Mouse (Mus musculus) midbrain, embryonic 10.5 days (tissue): ENCODE results near the gene Krtap4-16. TPM values are rescaled to one million over a fixed set of nuclear protein-coding genes. Genes with fewer than 3 reads are reported as not detected.

Source experiments
- polyA plus RNA-seq: library from polyadenylated mRNA; unstranded; fragments of >200 nt; fragmentation: Nextera tagmentation; extraction: Ambion mirVana; gene quantifications from 2 replicates; pipeline ENCODE4 v1.2.1, GENCODE M21; 2016

Gene Krtap4-16
- polyA plus RNA-seq, 1 experiment from 2014 or later = not detected

Other genes starting within 250 kb of the Krtap4-16 start
- gene Gm11938, start 248.3 kb downstream of the Krtap4-16 start, polyA plus RNA-seq = not detected in 2 replicates
- not detected in 2 replicates for gene Gm11937, start 241.4 kb downstream of the Krtap4-16 start, polyA plus RNA-seq
- gene Krtap2-4, start 236.8 kb downstream of the Krtap4-16 start, polyA plus RNA-seq = not detected in 2 replicates
- gene Gm11562, start 231.2 kb downstream of the Krtap4-16 start, polyA plus RNA-seq = not detected in 2 replicates
- gene Krtap4-1, start 223.4 kb downstream of the Krtap4-16 start, polyA plus RNA-seq = not detected in 2 replicates
- gene Krtap4-2, start 216.5 kb downstream of the Krtap4-16 start, polyA plus RNA-seq = not detected in 2 replicates
- not detected in 2 replicates for gene Krtap4-7, start 207.5 kb downstream of the Krtap4-16 start, polyA plus RNA-seq
- gene Gm11555, start 201.4 kb downstream of the Krtap4-16 start, polyA plus RNA-seq = not detected in 2 replicates
- gene Gm11563, start 192.6 kb downstream of the Krtap4-16 start, polyA plus RNA-seq = not detected in 2 replicates
- gene Krtap4-6, start 185.6 kb downstream of the Krtap4-16 start, polyA plus RNA-seq = not detected in 2 replicates
- not detected in 2 replicates for gene Gm14190, start 160.9 kb downstream of the Krtap4-16 start, polyA plus RNA-seq
- gene Gm14180, start 117.3 kb downstream of the Krtap4-16 start, polyA plus RNA-seq = not detected in 2 replicates
- gene Gm11595, start 78.7 kb downstream of the Krtap4-16 start, polyA plus RNA-seq = not detected in 2 replicates
- not detected in 2 replicates for gene Krtap4-8, start 70.9 kb downstream of the Krtap4-16 start, polyA plus RNA-seq
- not detected in 2 replicates for gene Krtap4-9, start 66.4 kb downstream of the Krtap4-16 start, polyA plus RNA-seq
- not detected in 2 replicates for gene Gm11596, start 58.1 kb downstream of the Krtap4-16 start, polyA plus RNA-seq
- gene Gm11569, start 52.7 kb downstream of the Krtap4-16 start, polyA plus RNA-seq = not detected in 2 replicates
- not detected in 2 replicates for gene Gm11554, start 47.2 kb downstream of the Krtap4-16 start, polyA plus RNA-seq
- not detected in 2 replicates for gene Krtap4-13, start 41.7 kb downstream of the Krtap4-16 start, polyA plus RNA-seq
- gene Gm11564, start 35.9 kb downstream of the Krtap4-16 start, polyA plus RNA-seq = not detected in 2 replicates
- not detected in 2 replicates for gene 2300003K06Rik, start 13.5 kb downstream of the Krtap4-16 start, polyA plus RNA-seq
- gene Gm11568, start 6.3 kb upstream of the Krtap4-16 start, polyA plus RNA-seq = not detected in 2 replicates
- not detected in 2 replicates for gene Gm11559, start 12.9 kb upstream of the Krtap4-16 start, polyA plus RNA-seq
- gene Krtap9-1, start 21.8 kb upstream of the Krtap4-16 start, polyA plus RNA-seq = not detected in 2 replicates
- gene Gm11567, start 27.6 kb upstream of the Krtap4-16 start, polyA plus RNA-seq = not detected in 2 replicates
- gene Krtap31-1, start 56.3 kb upstream of the Krtap4-16 start, polyA plus RNA-seq = not detected in 2 replicates
- gene Gm11565, start 63.1 kb upstream of the Krtap4-16 start, polyA plus RNA-seq = not detected in 2 replicates
- gene Krtap31-2, start 84.7 kb upstream of the Krtap4-16 start, polyA plus RNA-seq = not detected in 2 replicates
- gene Krtap9-5, start 96.9 kb upstream of the Krtap4-16 start, polyA plus RNA-seq = not detected in 2 replicates
- gene Krtap29-1, start 127.4 kb upstream of the Krtap4-16 start, polyA plus RNA-seq = not detected in 2 replicates
- not detected in 2 replicates for gene Krtap16-1, start 135.0 kb upstream of the Krtap4-16 start, polyA plus RNA-seq
- gene Krtap17-1, start 142.4 kb upstream of the Krtap4-16 start, polyA plus RNA-seq = not detected in 2 replicates
- gene Krt33a, start 164.6 kb upstream of the Krtap4-16 start, polyA plus RNA-seq = not detected in 2 replicates
- gene Krt33b, start 178.3 kb upstream of the Krtap4-16 start, polyA plus RNA-seq = not detected in 2 replicates
- gene Krt34, start 189.9 kb upstream of the Krtap4-16 start, polyA plus RNA-seq = not detected in 2 replicates
- not detected in 2 replicates for gene Krt31, start 198.9 kb upstream of the Krtap4-16 start, polyA plus RNA-seq
- gene Krt32, start 236.6 kb upstream of the Krtap4-16 start, polyA plus RNA-seq = not detected in 2 replicates
- not detected in 2 replicates for gene Krt35, start 244.6 kb upstream of the Krtap4-16 start, polyA plus RNA-seq